Mouse (Mus musculus) kidney, embryonic 16.5 days (tissue): ENCODE data around the gene Capn9. TPM values are rescaled to one million over a fixed set of nuclear protein-coding genes. Genes with fewer than 3 reads are reported as not detected.

Source experiments
- ATAC-seq: fragments of 200-750 bp; cut with Nextera tagmentation; 2 replicates; pipeline ENCODE4 v1.8.0; 2017; ENCODE audit warnings: moderate TSS enrichment; ENCODE audit not compliant: low FRiP score, low TSS enrichment
- H3K27ac ChIP-seq: fragments of 300-500 bp; sonication (generic); 2 replicates; pipeline ENCODE4 v1.5.1; 2014; ENCODE audit warnings: low read length
- H3K27me3 ChIP-seq: fragments of 300-500 bp; sonication (generic); 2 replicates; pipeline ENCODE4 v1.6.1; 2014; ENCODE audit warnings: low read length, control low read depth, mixed read lengths; ENCODE audit not compliant: insufficient read depth
- H3K36me3 ChIP-seq: fragments of 300-500 bp; sonication (generic); 2 replicates; pipeline ENCODE4 v1.6.1; 2014; ENCODE audit warnings: low read length, control low read depth, mixed read lengths; ENCODE audit not compliant: insufficient read depth
- H3K4me1 ChIP-seq: fragments of 300-500 bp; sonication (generic); 2 replicates; pipeline ENCODE4 v1.6.1; 2014; ENCODE audit warnings: low read length, control low read depth, mixed read lengths; ENCODE audit not compliant: insufficient read depth
- H3K4me2 ChIP-seq: fragments of 300-500 bp; sonication (generic); replicated peaks from 2 replicates; pipeline ENCODE4 v1.6.1; 2014; ENCODE audit warnings: low read depth, low read length
- H3K4me3 ChIP-seq: fragments of 300-500 bp; sonication (generic); 2 replicates; pipeline ENCODE4 v1.5.1; 2014; ENCODE audit warnings: mild to moderate bottlenecking, low read length
- H3K9ac ChIP-seq: fragments of 300-500 bp; sonication (generic); replicated peaks from 2 replicates; pipeline ENCODE4 v1.6.1; 2014; ENCODE audit warnings: low read length
- H3K9me3 ChIP-seq: fragments of 300-500 bp; sonication (generic); 2 replicates; pipeline ENCODE4 v1.6.1; 2016; ENCODE audit warnings: low read length, control low read depth
- WGBS: fragments of 180-500 bp; shearing (Covaris S2); extraction: QIAGEN DNeasy Blood & Tissue Kit; methylation state at CpG from one replicate; pipeline ENCODE4 v1.1.7; 2014; 5-methylcytosine and 5-hydroxymethylcytosine counted together
- polyA plus RNA-seq: library from polyadenylated mRNA; unstranded; fragments of >200 nt; fragmentation: Nextera tagmentation; extraction: Ambion mirVana; gene quantifications from 2 replicates; pipeline ENCODE4 v1.2.1, GENCODE M21; 2015

Capn9 gene
- polyA plus RNA-seq, 1 experiment from 2014 or later, result not detected

- no peak overlapping the region for H3K27ac ChIP-seq
Measured at GRCm38 (mm10) chr8:124567584-124567983, 8.3 kb upstream of the Capn9 start.

GRCm38 (mm10) chr8:124569100-124569499, 6.8 kb upstream of the Capn9 start:
- H3K27me3 ChIP-seq, result no peaks in the 10 kb centered on the region
- H3K36me3 ChIP-seq, result no peaks in the 10 kb centered on the region
- no peak overlapping the region for H3K4me2 ChIP-seq
- 72% methylated on average over 2 of the region's 2 CpGs for WGBS
- no peak overlapping the region for H3K27ac ChIP-seq
- no peaks in the 10 kb centered on the region for H3K9me3 ChIP-seq
- H3K9ac ChIP-seq, result no peak overlapping the region
- H3K4me3 ChIP-seq, result no peak overlapping the region
- H3K4me1 ChIP-seq, result no peaks in the 10 kb centered on the region
- no peak for ATAC-seq

More at GRCm38 (mm10) chr8:124567584-124567983, 8.3 kb upstream of the Capn9 start:
- ATAC-seq, result no peak
- Histone ChIP-seq H3K36me3 (no peaks in the 10 kb centered on the region), H3K4me2 (no peak overlapping the region), H3K9me3 (no peaks in the 10 kb centered on the region), H3K27me3 (no peaks in the 10 kb centered on the region), H3K4me1 (no peaks in the 10 kb centered on the region), H3K4me3 (no peak overlapping the region), H3K9ac (no peak overlapping the region)
- WGBS, result 80% methylated on average over 3 of the region's 3 CpGs

- H3K4me2 ChIP-seq, result no peak within 1 kb of the TSS
- no peaks in the 10 kb centered on the region for H3K9me3 ChIP-seq
- H3K9ac ChIP-seq, result no peak within 1 kb of the TSS
- ATAC-seq, result no peak
- H3K27ac ChIP-seq, result no peak within 1 kb of the TSS
- no peaks in the 10 kb centered on the region for H3K27me3 ChIP-seq
- no peaks in the 10 kb centered on the region for H3K36me3 ChIP-seq
- no peaks in the 10 kb centered on the region for H3K4me1 ChIP-seq
- no peak within 1 kb of the TSS for H3K4me3 ChIP-seq
- WGBS, result 86% methylated on average over 2 of the region's 2 CpGs
Measured at GRCm38 (mm10) chr8:124569593-124569992, 6.3 kb upstream of the Capn9 start, which contains the start of gene Agt. Gene Agt (minus strand): TSS chr8:124569706.

GRCm38 (mm10) chr8:124571732-124572429, 4.0 kb upstream of the Capn9 start:
- H3K4me2 ChIP-seq, result no peak overlapping the region
- no peak overlapping the region for H3K9ac ChIP-seq
- WGBS, result 72% methylated on average over 8 of the region's 8 CpGs
- no peak for ATAC-seq
- no peaks in the 10 kb centered on the region for H3K27me3 ChIP-seq
- H3K4me1 ChIP-seq, result no peaks in the 10 kb centered on the region
- H3K4me3 ChIP-seq, result no peak overlapping the region
- H3K9me3 ChIP-seq, result 0 out of 2 replicates have a peak, but pooled peaks cover 2% of the 10 kb centered on the region
- no peak overlapping the region for H3K27ac ChIP-seq
- no peaks in the 10 kb centered on the region for H3K36me3 ChIP-seq

GRCm38 (mm10) chr8:124572430-124572775, 3.5 kb upstream of the Capn9 start:
- Histone ChIP-seq H3K36me3 (no peaks in the 10 kb centered on the region), H3K9me3 (0 out of 2 replicates have a peak, but pooled peaks cover 2% of the 10 kb centered on the region), H3K4me2 (no peak overlapping the region), H3K27ac (no peak overlapping the region), H3K9ac (no peak overlapping the region), H3K4me1 (no peaks in the 10 kb centered on the region), H3K4me3 (no peak overlapping the region), H3K27me3 (no peaks in the 10 kb centered on the region)
- no peak for ATAC-seq

GRCm38 (mm10) chr8:124573552-124574340, 2.2 kb upstream of the Capn9 start:
- 0 out of 2 replicates have a peak, but pooled peaks cover 2% of the 10 kb centered on the region for H3K9me3 ChIP-seq
- H3K27me3 ChIP-seq, result no peaks in the 10 kb centered on the region
- ATAC-seq, result peak; percentile 60
- no peak overlapping the region for H3K4me2 ChIP-seq
- H3K27ac ChIP-seq, result no peak overlapping the region
- no peaks in the 10 kb centered on the region for H3K4me1 ChIP-seq
- 0 out of 2 replicates have a peak overlapping the region, but pooled peaks have one; percentile 17 for H3K9ac ChIP-seq
- 62% methylated on average over 15 of the region's 15 CpGs for WGBS
- no peaks in the 10 kb centered on the region for H3K36me3 ChIP-seq
- H3K4me3 ChIP-seq, result no peak overlapping the region

GRCm38 (mm10) chr8:124576751-124577150, 840 bp downstream of the Capn9 start:
- no peaks in the 10 kb centered on the region for H3K36me3 ChIP-seq

GRCm38 (mm10) chr8:124585718-124586425, 10.0 kb downstream of the Capn9 start:
- H3K4me1 ChIP-seq, result peaks cover 4% of the 10 kb centered on the region; the same call in 1 of the 2 replicates
- no peaks in the 10 kb centered on the region for H3K9me3 ChIP-seq
- H3K9ac ChIP-seq, result no peak overlapping the region
- H3K4me3 ChIP-seq, result no peak overlapping the region
- H3K4me2 ChIP-seq, result no peak overlapping the region
- H3K27me3 ChIP-seq, result no peaks in the 10 kb centered on the region
- 35% methylated on average over 3 of the region's 3 CpGs for WGBS
- H3K27ac ChIP-seq, result no peak overlapping the region
- ATAC-seq, result peak; percentile 42; the same call in 1 of the 2 replicates
- no peaks in the 10 kb centered on the region for H3K36me3 ChIP-seq

More at GRCm38 (mm10) chr8:124576751-124577150, 840 bp downstream of the Capn9 start:
- H3K4me1 ChIP-seq, result no peaks in the 10 kb centered on the region
- no peak overlapping the region for H3K27ac ChIP-seq
- H3K9ac ChIP-seq, result no peak overlapping the region
- H3K9me3 ChIP-seq, result 0 out of 2 replicates have a peak, but pooled peaks cover 2% of the 10 kb centered on the region
- no peak overlapping the region for H3K4me2 ChIP-seq
- WGBS, result 67% methylated on average over 1 of the region's 1 CpGs
- no peaks in the 10 kb centered on the region for H3K27me3 ChIP-seq
- no peak overlapping the region for H3K4me3 ChIP-seq
- ATAC-seq, result no peak

GRCm38 (mm10) chr8:124586556-124586955, 10.6 kb downstream of the Capn9 start:
- Histone ChIP-seq H3K4me3 (no peak overlapping the region), H3K9me3 (no peaks in the 10 kb centered on the region), H3K4me2 (no peak overlapping the region), H3K4me1 (peaks cover 4% of the 10 kb centered on the region; the same call in 1 of the 2 replicates), H3K27ac (no peak overlapping the region), H3K27me3 (no peaks in the 10 kb centered on the region), H3K9ac (no peak overlapping the region), H3K36me3 (no peaks in the 10 kb centered on the region)
- 75% methylated on average over 2 of the region's 2 CpGs for WGBS
- ATAC-seq, result no peak
